Mouse (Mus musculus) fat pad, adult 2 months (tissue): ENCODE results near the gene Lrrc1.

ENCODE experiments used
- DNase-seq: peaks from one replicate; pipeline ENCODE4 v3.0.0-alpha.2; 2011; ENCODE audit warnings: low read depth, low spot score; ENCODE audit errors: extremely low read depth

Gene Lrrc1

GRCm38 (mm10) chr9:77502548-77503438, 41.9 kb downstream of the Lrrc1 start:
- no peak for DNase-seq

DNA sequence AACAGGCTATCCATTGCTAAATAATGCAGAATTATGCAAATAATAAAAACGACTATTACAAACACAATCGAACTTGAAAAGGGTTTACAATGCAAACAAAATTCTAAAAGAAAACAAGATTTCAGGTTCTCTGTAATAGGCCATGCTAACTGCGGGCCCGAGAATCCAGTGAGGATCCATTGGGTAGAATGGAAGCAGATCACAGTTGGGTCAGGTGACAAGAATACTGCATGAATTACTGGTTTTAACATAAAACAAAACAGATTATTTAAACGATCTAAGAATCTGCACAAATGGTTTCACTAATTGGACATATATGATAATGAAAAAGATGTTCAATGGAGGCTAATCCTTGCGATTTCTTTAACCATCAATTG, 42.5 kb downstream of the Lrrc1 start:
- no peak for DNase-seq

DNA sequence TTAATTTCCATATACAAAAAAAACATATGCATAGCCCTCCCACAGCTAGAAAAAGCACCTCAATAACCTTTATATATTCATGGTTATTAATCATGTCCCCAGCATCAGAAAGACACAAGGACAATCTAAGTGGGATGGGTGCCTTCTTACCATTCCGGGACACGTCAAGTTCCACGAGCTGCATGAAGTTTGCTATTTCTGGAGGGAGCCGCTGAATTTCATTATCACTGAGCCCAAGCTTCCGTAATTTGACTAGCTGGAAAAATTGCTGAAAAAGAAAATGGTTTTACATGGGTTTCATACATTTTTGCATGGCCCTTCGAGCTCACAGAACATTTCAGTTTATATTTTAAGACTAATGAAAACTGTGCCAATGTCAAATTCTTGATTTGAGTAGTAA, 45.6 kb downstream of the Lrrc1 start:
- no peak for DNase-seq

- no peak for DNase-seq
These were observed 46.3 kb downstream of the Lrrc1 start for GRCm38 (mm10) chr9:77498406-77498805.

- no peak for DNase-seq
These were observed 47.5 kb downstream of the Lrrc1 start for GRCm38 (mm10) chr9:77497173-77497572.

- no peak for DNase-seq
These were observed 48.1 kb downstream of the Lrrc1 start for GRCm38 (mm10) chr9:77496540-77497062.

DNA sequence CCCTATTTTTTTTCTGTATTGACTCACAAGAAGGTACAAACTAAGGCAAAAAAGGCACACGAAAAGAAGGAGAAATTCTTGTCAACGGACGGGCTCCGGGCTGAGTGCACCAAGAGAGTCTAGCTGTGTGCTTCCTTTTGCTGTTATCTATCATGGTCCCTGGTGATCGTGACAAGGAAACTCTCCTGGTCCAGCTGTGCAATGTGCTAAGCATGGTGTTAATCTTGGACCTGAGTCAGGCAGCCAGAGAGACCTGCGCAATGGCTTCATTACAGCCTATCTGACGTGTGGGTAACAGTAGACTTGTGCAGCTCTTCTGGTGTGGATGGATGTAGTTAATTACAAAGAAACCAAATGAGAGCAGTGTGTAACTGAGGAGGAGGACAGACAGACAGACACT, 50.4 kb downstream of the Lrrc1 start:
- DNase-seq, result no peak

GRCm38 (mm10) chr9:77488611-77489010, 56.1 kb downstream of the Lrrc1 start:
- no peak for DNase-seq

GRCm38 (mm10) chr9:77487427-77487826, 57.2 kb downstream of the Lrrc1 start:
- no peak for DNase-seq

DNA sequence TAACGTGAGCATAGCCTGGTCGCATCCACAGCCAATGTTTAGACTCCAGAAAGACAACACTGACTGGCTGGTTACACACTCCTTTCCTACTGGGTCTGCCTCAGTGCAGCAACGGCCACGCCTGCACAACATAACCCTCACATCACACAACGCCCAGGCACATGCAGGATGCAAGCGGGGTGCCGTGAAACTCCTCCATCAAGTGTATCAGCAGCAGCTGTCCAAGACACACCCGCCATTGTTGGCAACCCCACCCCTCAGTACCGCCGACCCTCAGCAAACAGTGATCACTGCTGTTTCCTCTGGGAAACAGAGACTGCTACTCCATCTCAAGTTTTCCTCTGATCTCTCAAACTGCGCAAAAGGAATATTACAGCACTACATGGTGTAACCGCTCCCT, 58.8 kb downstream of the Lrrc1 start:
- DNase-seq, result no peak

- no peak for DNase-seq
These were observed 59.9 kb downstream of the Lrrc1 start for GRCm38 (mm10) chr9:77484751-77485150.

- DNase-seq, result no peak
These were observed 61.1 kb downstream of the Lrrc1 start for GRCm38 (mm10) chr9:77483559-77483958.

DNA sequence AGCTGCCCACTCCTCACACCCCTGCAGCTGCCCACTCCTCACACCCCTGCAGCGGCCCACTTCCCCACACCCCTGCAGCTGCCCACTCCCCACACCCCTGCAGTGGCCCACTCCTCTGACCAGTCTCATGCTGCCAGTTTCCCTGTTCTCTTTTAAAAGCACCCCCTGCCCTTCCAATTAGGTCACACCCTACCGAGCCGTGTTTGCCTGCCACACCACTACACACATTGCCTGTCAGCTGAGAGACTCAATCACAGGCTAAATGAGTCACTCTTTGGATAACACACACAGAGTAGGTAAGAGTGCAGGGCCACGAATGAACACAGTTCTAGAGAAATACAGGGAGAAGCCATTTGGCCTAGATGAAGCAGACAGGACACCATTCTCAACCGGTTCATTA, 62.4 kb downstream of the Lrrc1 start:
- no peak for DNase-seq

DNA sequence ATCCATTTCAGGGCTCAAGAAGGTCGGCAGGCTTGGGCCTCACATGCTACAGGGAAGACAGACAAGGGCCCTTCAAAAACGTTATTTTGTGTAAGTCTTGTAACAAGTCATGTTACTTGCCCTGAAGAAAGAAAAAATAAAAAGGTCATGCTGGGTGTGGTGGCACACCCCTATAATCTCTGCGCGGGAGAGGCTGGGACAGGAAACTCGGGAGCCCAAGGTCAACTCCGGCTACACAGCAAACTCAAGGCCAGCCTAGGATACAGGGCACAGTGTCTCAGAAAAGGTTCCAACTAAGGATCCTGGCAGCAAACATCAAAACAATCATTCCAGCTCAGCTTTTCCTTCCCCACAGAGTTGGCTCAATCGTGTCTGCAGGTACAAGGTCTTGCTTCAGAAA, 63.3 kb downstream of the Lrrc1 start:
- no peak for DNase-seq

- DNase-seq, result no peak
These were observed 63.9 kb downstream of the Lrrc1 start for GRCm38 (mm10) chr9:77480574-77481319.

- no peak for DNase-seq
These were observed 64.7 kb downstream of the Lrrc1 start for GRCm38 (mm10) chr9:77480001-77480400.

- DNase-seq, result no peak
These were observed 66.3 kb downstream of the Lrrc1 start for GRCm38 (mm10) chr9:77478166-77478920.

- no peak for DNase-seq
These were observed 70.1 kb downstream of the Lrrc1 start for GRCm38 (mm10) chr9:77474535-77474934.

- DNase-seq, result no peak
These were observed 72.1 kb downstream of the Lrrc1 start for GRCm38 (mm10) chr9:77472557-77472956.

- no peak for DNase-seq
These were observed 72.9 kb downstream of the Lrrc1 start for GRCm38 (mm10) chr9:77471646-77472220.
